Mouse (Mus musculus) fibroblast of lung, adult 2 months (primary cell): ENCODE results near the gene Trim69.
"Not testable (repeated sequence)": the region's sequence is repeated elsewhere in the genome, so short reads cannot be mapped to it uniquely, and the experiment has no call there.

Experiments used
- DNase-seq: peaks from one replicate; pipeline ENCODE4 v3.0.0-alpha.2; 2011; ENCODE audit warnings: low read depth

Trim69 gene

DNA sequence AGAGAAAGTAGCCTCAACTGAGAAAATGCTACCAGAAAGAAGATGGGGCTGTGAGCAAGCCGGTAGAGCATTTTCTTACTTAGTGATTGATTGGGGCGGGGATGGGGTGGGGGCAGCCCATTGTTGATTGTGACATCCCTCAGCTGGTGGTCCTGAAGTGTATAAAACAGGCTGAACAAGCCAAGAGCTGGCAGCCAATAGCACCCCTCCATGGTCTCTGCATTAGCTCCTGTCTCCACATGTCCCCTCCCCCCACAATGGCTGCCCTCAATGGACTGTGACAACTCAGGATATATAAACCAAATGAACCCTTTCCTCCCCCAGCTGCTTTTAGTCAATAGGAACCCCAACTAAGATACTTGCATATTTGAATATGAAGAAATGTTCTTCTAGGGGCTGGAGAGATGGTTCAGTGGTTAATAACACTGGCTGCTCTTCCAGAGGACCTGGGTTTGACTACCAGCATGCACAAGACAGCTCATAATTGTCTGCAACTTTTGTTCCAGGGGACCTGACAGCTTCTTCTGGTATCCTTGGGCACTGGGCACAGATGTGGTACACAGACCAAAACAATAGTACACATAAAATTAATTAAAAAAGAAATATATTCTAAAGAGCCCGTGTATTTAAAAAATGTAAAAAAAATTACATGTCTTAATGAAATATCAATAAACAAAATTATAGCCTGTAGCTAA lies 50.2 kb downstream of the Trim69 start:
- no peak for DNase-seq

DNA sequence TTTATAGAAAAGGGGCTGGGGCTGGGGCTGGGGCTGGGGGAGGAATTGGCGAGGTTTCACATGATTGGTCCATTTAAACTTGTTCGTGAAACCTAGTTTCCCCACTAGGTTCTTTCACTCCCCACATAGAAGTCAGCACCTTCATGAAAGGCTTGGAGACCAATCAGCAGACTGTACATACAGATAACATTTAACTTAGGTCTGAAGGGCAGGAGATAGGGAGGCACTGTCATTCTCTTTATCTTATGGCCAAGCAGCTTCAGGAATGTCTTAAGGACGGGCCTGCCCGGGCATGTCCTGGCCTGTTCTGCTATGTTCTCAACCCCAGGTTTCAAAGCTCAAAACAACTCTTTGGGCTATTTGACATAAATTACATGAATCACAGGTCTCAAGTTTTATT lies 56.6 kb downstream of the Trim69 start:
- DNase-seq: not testable (repeated sequence)

- DNase-seq: no peak
These were observed 57.7 kb downstream of the Trim69 start for GRCm38 (mm10) chr2:122218234-122218633.

- DNase-seq: no peak
These were observed 60.9 kb downstream of the Trim69 start for GRCm38 (mm10) chr2:122221378-122221777.

- no peak for DNase-seq
These were observed 61.3 kb downstream of the Trim69 start for GRCm38 (mm10) chr2:122221798-122222197.

DNA sequence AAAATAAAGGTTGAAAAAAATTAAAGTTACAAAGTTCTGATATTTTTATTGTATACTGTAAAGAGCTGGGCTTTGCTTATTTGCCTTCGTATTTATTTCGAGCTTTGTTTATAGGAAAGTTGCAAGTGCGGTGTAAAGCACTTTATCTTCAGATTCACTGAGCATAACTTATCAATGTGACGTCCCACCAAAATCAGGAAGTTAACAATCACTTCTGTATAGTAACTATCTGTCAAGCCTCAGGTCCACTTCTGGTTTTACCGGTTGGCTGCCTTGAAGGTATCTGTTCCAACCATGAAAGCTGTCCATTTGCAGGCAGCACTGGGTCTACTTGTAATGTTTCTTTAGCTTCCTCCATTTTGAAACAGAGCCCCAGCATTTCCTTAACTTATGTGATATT lies 61.8 kb downstream of the Trim69 start:
- DNase-seq: no peak

DNA sequence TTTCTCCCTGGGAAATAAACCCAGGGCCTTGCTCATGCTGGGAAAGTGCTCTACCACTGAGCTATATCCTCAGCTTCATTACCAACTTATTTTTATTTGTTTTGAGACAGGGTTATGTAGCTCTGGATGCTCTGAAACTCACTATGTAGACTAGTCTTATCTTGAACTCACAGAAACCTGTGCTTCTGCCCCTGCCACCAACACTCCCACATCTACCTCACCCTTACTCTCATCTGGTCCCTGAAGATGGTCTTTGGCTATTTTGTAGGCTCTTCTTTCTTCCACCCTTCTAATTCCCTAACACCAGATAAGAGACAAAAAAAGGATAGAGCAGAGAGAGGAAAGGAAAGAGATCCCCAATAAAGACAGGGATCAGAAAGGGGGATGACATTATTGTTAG lies 63.2 kb downstream of the Trim69 start:
- DNase-seq: no peak
